Mouse (Mus musculus) midbrain, embryonic 11.5 days (tissue): ENCODE data around the gene Brd3. TPM values are rescaled to one million over a fixed set of nuclear protein-coding genes. Genes with fewer than 3 reads are reported as not detected.

Experiments
- ATAC-seq: fragments of 200-750 bp; cut with Nextera tagmentation; 2 replicates; pipeline ENCODE4 v1.8.0; 2017; ENCODE audit warnings: moderate TSS enrichment, moderate library complexity; ENCODE audit not compliant: low FRiP score
- DNase-seq: peaks from one replicate; pipeline ENCODE4 v3.0.0; 2015; ENCODE audit warnings: low spot score; ENCODE audit errors: missing footprints
- H3K27ac ChIP-seq: fragments of 300-500 bp; sonication (generic); 2 replicates; pipeline ENCODE4 v1.5.1; 2014; ENCODE audit warnings: low read depth, low read length
- H3K27me3 ChIP-seq: fragments of 300-500 bp; sonication (generic); 2 replicates; pipeline ENCODE4 v1.6.1; 2014; ENCODE audit warnings: mild to moderate bottlenecking, low read length, moderate library complexity, mixed read lengths; ENCODE audit not compliant: control insufficient read depth, insufficient read depth
- H3K36me3 ChIP-seq: fragments of 300-500 bp; sonication (generic); 2 replicates; pipeline ENCODE4 v1.6.1; 2014; ENCODE audit warnings: mild to moderate bottlenecking, low read length, moderate library complexity, mixed read lengths; ENCODE audit not compliant: control insufficient read depth, insufficient read depth
- H3K4me1 ChIP-seq: fragments of 300-500 bp; sonication (generic); 2 replicates; pipeline ENCODE4 v1.6.1; 2014; ENCODE audit warnings: low read length; ENCODE audit not compliant: control insufficient read depth, insufficient read depth
- H3K4me2 ChIP-seq: fragments of 300-500 bp; sonication (generic); 2 replicates; pipeline ENCODE4 v1.6.1; 2014; ENCODE audit warnings: mild to moderate bottlenecking, moderate library complexity
- H3K4me3 ChIP-seq: fragments of 300-500 bp; sonication (generic); 2 replicates; pipeline ENCODE4 v1.5.1; 2014; ENCODE audit warnings: low read depth, low read length
- H3K9ac ChIP-seq: fragments of 300-500 bp; sonication (generic); 2 replicates; pipeline ENCODE4 v1.6.1; 2014; ENCODE audit warnings: low read length
- H3K9me3 ChIP-seq: fragments of 300-500 bp; sonication (generic); 2 replicates; pipeline ENCODE4 v1.6.1; 2016; ENCODE audit warnings: low read length; ENCODE audit not compliant: control insufficient read depth
- WGBS: fragments of 180-500 bp; shearing (Covaris S2); extraction: QIAGEN DNeasy Blood & Tissue Kit; methylation state at CpG from one replicate; pipeline ENCODE4 v1.1.7; 2014; 5-methylcytosine and 5-hydroxymethylcytosine counted together
- polyA plus RNA-seq: library from polyadenylated mRNA; unstranded; fragments of >200 nt; fragmentation: Nextera tagmentation; extraction: Ambion mirVana; gene quantifications from 2 replicates; pipeline ENCODE4 v1.2.1, GENCODE M21; 2014

Gene Brd3
- polyA plus RNA-seq, 1 experiment from 2014 or later, result 189 TPM

DNA sequence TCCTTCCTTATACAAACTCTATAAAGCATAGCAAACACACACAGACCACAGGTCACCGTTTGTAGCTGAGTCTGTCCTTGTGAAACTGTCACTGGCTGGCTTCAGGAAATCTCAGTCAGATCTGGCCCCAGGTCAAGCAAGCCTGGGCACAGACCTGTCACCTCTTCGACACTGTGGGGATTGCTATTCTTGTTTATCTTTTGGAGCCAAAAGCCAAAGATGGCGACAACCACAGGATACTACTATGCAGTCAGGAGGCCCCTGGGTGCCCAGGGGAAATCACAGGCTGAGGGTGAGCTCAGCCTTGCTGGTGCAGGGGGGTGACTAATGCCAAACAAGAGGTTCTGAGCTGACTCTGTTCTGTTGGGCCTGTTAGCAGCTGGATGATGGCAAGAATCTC, 91.0 kb downstream of the Brd3 start:
- H3K9ac ChIP-seq, result no peak overlapping the region
- H3K27me3 ChIP-seq, result no peaks in the 10 kb centered on the region
- no peak overlapping the region for H3K27ac ChIP-seq
- no peak overlapping the region for H3K4me2 ChIP-seq
- WGBS, result 60% methylated on average over 3 of the region's 3 CpGs
- H3K4me1 ChIP-seq, result peaks cover 81% of the 10 kb centered on the region
- peaks cover 2% of the 10 kb centered on the region; the same call in 1 of the 2 replicates for H3K36me3 ChIP-seq
- DNase-seq (no peak), ATAC-seq (no peak)
- H3K4me3 ChIP-seq, result no peak overlapping the region
- no peaks in the 10 kb centered on the region for H3K9me3 ChIP-seq

- WGBS, result 76% methylated on average over 11 of the region's 11 CpGs
- Histone ChIP-seq H3K27me3 (no peaks in the 10 kb centered on the region), H3K4me3 (no peak overlapping the region), H3K27ac (peak overlapping the region; percentile 86), H3K9me3 (no peaks in the 10 kb centered on the region), H3K4me2 (peak overlapping the region; percentile 40; the same call in 1 of the 2 replicates), H3K36me3 (no peaks in the 10 kb centered on the region), H3K4me1 (peaks cover 87% of the 10 kb centered on the region), H3K9ac (peak overlapping the region; percentile 61)
- ATAC-seq (no peak), DNase-seq (no peak)
These were observed 92.2 kb downstream of the Brd3 start for GRCm38 (mm10) chr2:27415060-27415783.

DNA sequence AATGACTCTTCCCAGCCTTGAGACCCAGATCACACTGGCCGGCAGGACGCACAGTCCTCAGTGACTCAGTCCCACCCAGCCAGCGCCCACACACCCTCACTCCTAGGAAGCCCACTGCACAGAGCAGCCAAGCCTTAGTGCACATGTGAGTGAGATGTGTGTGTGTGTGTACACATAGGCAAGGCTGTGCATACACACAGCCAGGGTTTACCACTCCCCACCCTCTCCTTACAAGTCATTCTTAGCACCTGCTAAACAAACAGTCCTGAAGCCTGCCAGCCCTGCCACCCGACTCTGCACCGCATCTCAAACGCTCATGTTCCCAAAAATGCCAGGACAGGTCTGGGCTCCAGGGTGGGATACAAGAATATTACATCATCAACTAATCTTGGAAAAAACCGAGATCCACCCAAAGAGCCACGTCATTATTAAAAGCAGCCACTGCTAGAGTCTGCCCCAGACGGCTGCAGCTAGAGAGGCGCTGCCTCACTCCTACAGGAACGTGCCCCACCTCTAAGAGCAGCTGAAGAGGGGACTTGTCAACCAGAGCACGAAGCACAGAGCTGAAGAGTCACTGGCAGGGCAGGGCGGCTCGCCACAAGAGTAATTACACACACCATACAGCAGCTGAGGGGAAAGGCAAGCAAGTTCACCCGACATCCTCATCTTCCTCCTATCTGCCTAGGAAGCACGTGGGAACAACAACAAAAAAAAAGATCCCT, 93.4 kb downstream of the Brd3 start:
- peaks cover 78% of the 10 kb centered on the region for H3K4me1 ChIP-seq
- ATAC-seq (peak; percentile 85), DNase-seq (peak; percentile 93)
- no peaks in the 10 kb centered on the region for H3K9me3 ChIP-seq
- H3K36me3 ChIP-seq, result no peaks in the 10 kb centered on the region
- peak overlapping the region; percentile 40 for H3K4me2 ChIP-seq
- H3K9ac ChIP-seq, result peak overlapping the region; percentile 61
- no peaks in the 10 kb centered on the region for H3K27me3 ChIP-seq
- H3K4me3 ChIP-seq, result peak overlapping the region; percentile 7; the same call in 1 of the 2 replicates
- WGBS, result 22% methylated on average over 16 of the region's 16 CpGs
- H3K27ac ChIP-seq, result peak overlapping the region; percentile 86

DNA sequence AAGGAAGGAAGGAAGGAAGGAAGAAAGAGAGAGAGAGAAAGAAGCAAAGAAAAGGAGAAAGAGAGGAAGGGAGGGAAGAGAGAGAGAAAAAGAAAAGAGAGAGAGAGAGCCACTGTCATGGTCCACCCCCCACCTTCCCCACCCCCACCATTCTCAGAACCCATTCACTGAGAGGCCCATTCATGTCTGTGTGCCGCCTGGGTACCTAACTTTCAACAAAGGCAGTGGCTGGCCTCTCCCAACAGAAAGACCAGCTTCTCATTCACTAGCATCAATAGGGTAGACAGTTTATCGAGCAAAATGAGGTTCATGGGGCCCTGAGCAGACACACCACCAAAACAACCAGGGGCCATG, 93.9 kb downstream of the Brd3 start:
- Histone ChIP-seq H3K36me3 (no peaks in the 10 kb centered on the region), H3K27me3 (no peaks in the 10 kb centered on the region), H3K9ac (peak overlapping the region; percentile 61), H3K27ac (peak overlapping the region; percentile 86), H3K9me3 (no peaks in the 10 kb centered on the region), H3K4me2 (peak overlapping the region; percentile 40), H3K4me3 (no peak overlapping the region; the same call in 1 of the 2 replicates), H3K4me1 (peaks cover 73% of the 10 kb centered on the region)
- no peak; the same call in 1 of the 2 replicates for ATAC-seq
- no peak for DNase-seq
- WGBS, result 12% methylated on average over 2 of the region's 2 CpGs

DNA sequence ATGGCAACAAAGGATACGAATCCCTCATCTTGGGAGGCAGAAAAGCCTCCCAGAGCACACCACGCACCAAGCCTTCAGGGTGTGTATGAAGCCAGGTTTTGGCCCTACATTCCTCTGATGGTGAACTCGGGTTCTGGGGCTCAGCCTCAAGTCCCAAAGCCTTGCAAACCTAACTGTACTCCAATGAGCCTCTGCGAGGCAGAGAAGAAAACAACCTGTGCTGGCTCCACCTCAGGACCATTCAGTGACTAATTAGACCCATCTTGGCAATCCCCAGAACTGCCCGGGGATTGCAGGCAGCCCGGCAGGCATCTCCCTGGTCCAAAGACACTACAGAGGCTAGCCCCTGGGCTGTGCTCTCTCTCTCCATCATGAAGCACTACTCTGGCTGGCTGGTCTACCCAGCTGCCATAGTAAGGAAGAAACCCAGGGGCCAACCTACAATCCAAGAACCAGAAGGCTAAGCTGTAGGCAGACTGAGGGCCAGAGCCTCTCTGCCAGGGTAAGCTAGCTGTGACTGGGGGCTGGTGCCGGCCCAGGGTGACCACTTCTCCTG, 95.1 kb downstream of the Brd3 start:
- Histone ChIP-seq H3K36me3 (no peaks in the 10 kb centered on the region), H3K4me3 (no peak overlapping the region), H3K4me1 (peaks cover 68% of the 10 kb centered on the region), H3K9me3 (no peaks in the 10 kb centered on the region), H3K27me3 (no peaks in the 10 kb centered on the region), H3K27ac (peak overlapping the region; percentile 68), H3K4me2 (peak overlapping the region; percentile 10; the same call in 1 of the 2 replicates), H3K9ac (peak overlapping the region; percentile 21; the same call in 1 of the 2 replicates)
- 16% methylated on average over 7 of the region's 7 CpGs for WGBS
- DNase-seq (no peak), ATAC-seq (no peak)

- peak; percentile 40; the same call in 1 of the 2 replicates for ATAC-seq
- peak overlapping the region; percentile 68 for H3K27ac ChIP-seq
- WGBS, result 11% methylated on average over 8 of the region's 8 CpGs
- H3K4me2 ChIP-seq, result peak overlapping the region; percentile 10; the same call in 1 of the 2 replicates
- no peaks in the 10 kb centered on the region for H3K27me3 ChIP-seq
- H3K4me1 ChIP-seq, result peaks cover 63% of the 10 kb centered on the region
- H3K9me3 ChIP-seq, result no peaks in the 10 kb centered on the region
- no peaks in the 10 kb centered on the region for H3K36me3 ChIP-seq
- H3K9ac ChIP-seq, result peak overlapping the region; percentile 22
- no peak overlapping the region for H3K4me3 ChIP-seq
- DNase-seq, result no peak
These were observed 95.7 kb downstream of the Brd3 start for GRCm38 (mm10) chr2:27411688-27412174.

DNA sequence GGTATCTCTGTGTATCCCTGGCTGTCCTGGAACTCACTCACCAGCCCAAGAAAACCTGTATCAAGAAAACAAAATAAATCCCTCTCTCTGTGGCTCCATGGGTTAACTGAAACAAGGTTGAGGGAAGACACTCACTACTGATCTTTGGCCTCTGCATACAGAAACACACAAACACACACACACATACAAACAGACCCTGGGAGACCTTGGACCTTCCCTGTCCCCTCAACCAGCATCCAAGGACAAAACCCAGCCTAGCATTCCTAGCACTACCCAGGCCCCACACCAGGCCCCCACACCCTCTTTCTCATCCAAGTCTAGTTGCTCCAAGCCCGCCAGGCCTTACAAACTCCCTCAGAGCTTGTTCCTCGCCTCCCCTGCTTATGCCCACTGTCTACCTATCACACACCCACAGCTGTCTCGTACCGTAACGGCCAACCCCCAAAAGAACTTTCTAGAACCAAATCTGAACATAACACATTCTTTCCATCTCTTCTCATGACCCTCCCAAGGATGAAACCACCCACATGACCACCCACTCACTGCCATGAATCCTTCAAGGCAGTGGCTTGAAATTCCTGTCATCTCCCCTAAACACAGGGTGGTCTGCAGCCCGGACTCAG, 96.8 kb downstream of the Brd3 start:
- DNase-seq (no peak), ATAC-seq (no peak)
- no peaks in the 10 kb centered on the region for H3K36me3 ChIP-seq
- H3K4me1 ChIP-seq, result peaks cover 52% of the 10 kb centered on the region
- H3K4me3 ChIP-seq, result no peak overlapping the region
- no peaks in the 10 kb centered on the region for H3K9me3 ChIP-seq
- no peaks in the 10 kb centered on the region for H3K27me3 ChIP-seq
- H3K4me2 ChIP-seq, result no peak overlapping the region
- no peak overlapping the region for H3K9ac ChIP-seq
- no peak overlapping the region for H3K27ac ChIP-seq
- WGBS, result 92% methylated on average over 6 of the region's 6 CpGs

GRCm38 (mm10) chr2:27408194-27408593, 99.3 kb downstream of the Brd3 start:
- Histone ChIP-seq H3K27ac (no peak overlapping the region), H3K4me2 (no peak overlapping the region), H3K4me3 (no peak overlapping the region), H3K36me3 (no peaks in the 10 kb centered on the region), H3K4me1 (peaks cover 30% of the 10 kb centered on the region), H3K27me3 (no peaks in the 10 kb centered on the region), H3K9ac (0 out of 2 replicates have a peak overlapping the region, but pooled peaks have one; percentile 16), H3K9me3 (no peaks in the 10 kb centered on the region)
- ATAC-seq (no peak), DNase-seq (no peak)
- 84% methylated on average over 3 of the region's 3 CpGs for WGBS
